Mouse (Mus musculus): ENCODE measurements around the gene Coro2a. TPM values are rescaled to one million over a fixed set of nuclear protein-coding genes. Genes with fewer than 3 reads are reported as not detected.

Gene Coro2a
- polyA plus RNA-seq, 1 experiment: 13.2 TPM

GRCm38 (mm10) chr4:46546709-46547108, 55.3 kb downstream of the Coro2a start:
- DNase-seq (ENCODE audit: low read depth): no peak
- TF ChIP-seq CTCF (IDR thresholded peaks at IDR 0.05; ENCODE audit: borderline replicate concordance, extremely low read depth, insufficient read depth, insufficient read length) (no peak), POLR2A (IDR thresholded peaks at IDR 0.05; ENCODE audit: borderline replicate concordance, extremely low read depth, insufficient read depth, insufficient read length, poor library complexity, severe bottlenecking) (no peak)

- TF ChIP-seq CTCF (IDR thresholded peaks at IDR 0.05; ENCODE audit: borderline replicate concordance, extremely low read depth, insufficient read depth, insufficient read length) (no peak), POLR2A (IDR thresholded peaks at IDR 0.05; ENCODE audit: borderline replicate concordance, extremely low read depth, insufficient read depth, insufficient read length, poor library complexity, severe bottlenecking) (no peak)
- no peak for DNase-seq (ENCODE audit: low read depth)
These were observed 56.5 kb downstream of the Coro2a start for GRCm38 (mm10) chr4:46545498-46545897.

- DNase-seq (ENCODE audit: low read depth): no peak
- TF ChIP-seq CTCF (IDR thresholded peaks at IDR 0.05; ENCODE audit: borderline replicate concordance, extremely low read depth, insufficient read depth, insufficient read length): peak; percentile 38; the same call in 1 of the 2 replicates
- TF ChIP-seq POLR2A (IDR thresholded peaks at IDR 0.05; ENCODE audit: borderline replicate concordance, extremely low read depth, insufficient read depth, insufficient read length, poor library complexity, severe bottlenecking): no peak
These were observed 57.7 kb downstream of the Coro2a start for GRCm38 (mm10) chr4:46544313-46544712.

GRCm38 (mm10) chr4:46543366-46544050, 58.5 kb downstream of the Coro2a start:
- DNase-seq (ENCODE audit: low read depth): no peak
- TF ChIP-seq POLR2A (IDR thresholded peaks at IDR 0.05; ENCODE audit: borderline replicate concordance, extremely low read depth, insufficient read depth, insufficient read length, poor library complexity, severe bottlenecking) (no peak), CTCF (IDR thresholded peaks at IDR 0.05; ENCODE audit: borderline replicate concordance, extremely low read depth, insufficient read depth, insufficient read length) (no peak)

GRCm38 (mm10) chr4:46541707-46542106, 60.3 kb downstream of the Coro2a start:
- no peak for DNase-seq (ENCODE audit: low read depth)
- TF ChIP-seq POLR2A (IDR thresholded peaks at IDR 0.05; ENCODE audit: borderline replicate concordance, extremely low read depth, insufficient read depth, insufficient read length, poor library complexity, severe bottlenecking): no peak
- no peak for TF ChIP-seq CTCF (IDR thresholded peaks at IDR 0.05; ENCODE audit: borderline replicate concordance, extremely low read depth, insufficient read depth, insufficient read length)

- TF ChIP-seq POLR2A (IDR thresholded peaks at IDR 0.05; ENCODE audit: borderline replicate concordance, extremely low read depth, insufficient read depth, insufficient read length, poor library complexity, severe bottlenecking) (no peak), CTCF (IDR thresholded peaks at IDR 0.05; ENCODE audit: borderline replicate concordance, extremely low read depth, insufficient read depth, insufficient read length) (no peak)
These were observed 62.8 kb downstream of the Coro2a start for GRCm38 (mm10) chr4:46539167-46539566.

GRCm38 (mm10) chr4:46535840-46536361, 66.1 kb downstream of the Coro2a start, which contains the start of gene Trim14:
Gene Trim14 (minus strand): TSS chr4:46536141.
- DNase-seq (ENCODE audit: low read depth): peak; percentile 28
- TF ChIP-seq POLR2A (IDR thresholded peaks at IDR 0.05; ENCODE audit: borderline replicate concordance, extremely low read depth, insufficient read depth, insufficient read length, poor library complexity, severe bottlenecking) (no peak), CTCF (IDR thresholded peaks at IDR 0.05; ENCODE audit: borderline replicate concordance, extremely low read depth, insufficient read depth, insufficient read length) (peak; percentile 28; the same call in 1 of the 2 replicates)

More at GRCm38 (mm10) chr4:46539167-46539566, 62.8 kb downstream of the Coro2a start:
- DNase-seq (ENCODE audit: low read depth): no peak

- TF ChIP-seq CTCF (IDR thresholded peaks at IDR 0.05; ENCODE audit: borderline replicate concordance, extremely low read depth, insufficient read depth, insufficient read length): no peak
- DNase-seq (ENCODE audit: low read depth): no peak
These were observed 66.7 kb downstream of the Coro2a start for GRCm38 (mm10) chr4:46535094-46535830.

GRCm38 (mm10) chr4:46533934-46534720, 67.9 kb downstream of the Coro2a start:
- DNase-seq (ENCODE audit: low read depth): no peak
- no peak for TF ChIP-seq CTCF (IDR thresholded peaks at IDR 0.05; ENCODE audit: borderline replicate concordance, extremely low read depth, insufficient read depth, insufficient read length)
- no peak for TF ChIP-seq POLR2A (IDR thresholded peaks at IDR 0.05; ENCODE audit: borderline replicate concordance, extremely low read depth, insufficient read depth, insufficient read length, poor library complexity, severe bottlenecking)

- TF ChIP-seq POLR2A (IDR thresholded peaks at IDR 0.05; ENCODE audit: borderline replicate concordance, extremely low read depth, insufficient read depth, insufficient read length, poor library complexity, severe bottlenecking): no peak
- TF ChIP-seq CTCF (IDR thresholded peaks at IDR 0.05; ENCODE audit: borderline replicate concordance, extremely low read depth, insufficient read depth, insufficient read length): no peak
These were observed 69.1 kb downstream of the Coro2a start for GRCm38 (mm10) chr4:46532926-46533325.

GRCm38 (mm10) chr4:46532511-46532910, 69.5 kb downstream of the Coro2a start:
- no peak for DNase-seq (ENCODE audit: low read depth)
- no peak for TF ChIP-seq POLR2A (IDR thresholded peaks at IDR 0.05; ENCODE audit: borderline replicate concordance, extremely low read depth, insufficient read depth, insufficient read length, poor library complexity, severe bottlenecking)

More at GRCm38 (mm10) chr4:46532926-46533325, 69.1 kb downstream of the Coro2a start:
- DNase-seq (ENCODE audit: low read depth): no peak
